Mouse (Mus musculus) megakaryocyte, adult 5-6 weeks (primary cell): ENCODE results near the gene Rufy2. TPM values are rescaled to one million over a fixed set of nuclear protein-coding genes. Genes with fewer than 3 reads are reported as not detected.

Experiments
- ATAC-seq: 2 replicates; pipeline ENCODE4 v1.8.0; 2016; ENCODE audit warnings: mild to moderate bottlenecking, inconsistent platforms; ENCODE audit not compliant: poor library complexity, severe bottlenecking
- total RNA-seq, 2 experiments: library from RNA; stranded (forward) in 1 of 2; stranded (reverse) in 1 of 2; fragments of 153-499, 151-499 nt in 1 of 2; fragments of 221-1000, 200-1000 nt in 1 of 2; gene quantifications; 2 replicates each; pipeline versions ENCODE4 v1.2.3 to v1.2.4; 2015 to 2017

Gene Rufy2
- total RNA-seq (2015) (6.6 and 7.0 TPM in 2 replicates), total RNA-seq (2017) (4.8 and 5.5 TPM in 2 replicates)

DNA sequence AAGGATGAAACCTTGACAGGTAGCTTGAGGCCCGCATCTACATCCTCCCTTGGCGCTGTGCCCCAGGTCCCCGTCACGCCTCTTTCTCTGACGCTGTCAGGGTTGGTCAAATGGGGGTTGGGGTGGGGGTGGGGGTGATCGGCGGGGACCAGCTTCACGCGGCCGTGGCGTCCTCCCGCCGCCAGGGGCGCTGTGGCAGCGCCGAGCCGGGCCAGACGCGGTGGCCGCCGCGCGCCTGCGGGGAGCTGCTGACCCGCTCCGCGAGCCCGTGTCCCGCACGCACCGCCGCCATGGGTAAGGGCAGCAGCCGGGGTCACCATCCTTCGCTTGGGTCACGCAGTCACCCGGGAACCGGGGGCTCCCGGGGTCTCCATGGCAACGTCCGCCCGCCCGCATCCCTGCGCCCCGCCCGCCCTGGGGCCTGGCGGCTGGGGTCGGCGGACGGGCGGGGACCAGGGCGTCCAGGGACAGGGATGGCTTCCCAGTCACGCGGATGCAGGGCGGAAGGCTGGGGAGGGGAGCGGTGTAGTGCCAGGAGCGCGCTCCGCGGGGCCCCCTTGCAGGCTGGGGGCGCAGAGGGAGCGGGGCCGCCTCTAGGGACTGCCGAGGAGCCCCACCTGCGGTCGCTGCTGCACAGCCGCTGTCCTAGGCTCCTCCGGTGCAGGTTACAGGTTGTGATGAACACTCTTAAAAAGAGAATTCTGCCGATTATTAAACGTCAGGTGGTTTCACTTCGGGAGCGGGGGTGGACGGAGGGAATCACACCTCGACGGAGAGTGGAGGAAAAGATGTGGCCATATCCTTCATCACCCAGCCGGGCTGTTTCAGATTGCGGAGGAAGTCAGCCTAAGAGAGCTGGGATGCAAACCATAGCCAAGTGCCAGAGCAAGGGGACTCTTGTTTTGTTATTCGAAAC is at the start of gene Rufy2:
TSS of gene Rufy2 (plus strand) at position 185 of the 916 bp plus-strand sequence.
- ATAC-seq: peak; percentile 91

DNA sequence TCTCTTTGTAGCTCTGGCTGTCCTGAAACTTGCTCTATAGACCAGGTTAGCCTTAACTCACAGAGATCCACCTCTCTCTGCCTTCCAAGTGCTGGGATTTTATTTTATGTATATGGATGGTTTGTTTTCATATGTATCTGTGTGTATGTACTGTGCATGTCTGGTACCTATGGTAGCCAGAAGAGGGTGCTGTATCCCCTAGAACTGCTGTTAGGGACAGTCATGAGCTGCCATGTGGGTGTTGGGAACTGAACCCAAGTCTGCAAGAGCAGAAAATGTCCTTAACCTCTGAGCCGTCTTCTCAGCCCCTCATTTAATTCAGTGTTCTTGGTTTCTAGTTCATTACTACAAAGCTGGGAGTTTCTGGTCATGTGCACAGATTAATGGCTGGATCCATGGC is 47.6 kb upstream of the Rufy2 start:
- ATAC-seq: no peak

GRCm38 (mm10) chr10:62944975-62945580 is 34.9 kb upstream of the Rufy2 start:
- peak; percentile 47 for ATAC-seq

- peak; percentile 33 for ATAC-seq
Measured at GRCm38 (mm10) chr10:62946738-62947471, 33.1 kb upstream of the Rufy2 start, which contains the start of gene Dna2. Dna2 (plus strand) TSS chr10:62947026.

DNA sequence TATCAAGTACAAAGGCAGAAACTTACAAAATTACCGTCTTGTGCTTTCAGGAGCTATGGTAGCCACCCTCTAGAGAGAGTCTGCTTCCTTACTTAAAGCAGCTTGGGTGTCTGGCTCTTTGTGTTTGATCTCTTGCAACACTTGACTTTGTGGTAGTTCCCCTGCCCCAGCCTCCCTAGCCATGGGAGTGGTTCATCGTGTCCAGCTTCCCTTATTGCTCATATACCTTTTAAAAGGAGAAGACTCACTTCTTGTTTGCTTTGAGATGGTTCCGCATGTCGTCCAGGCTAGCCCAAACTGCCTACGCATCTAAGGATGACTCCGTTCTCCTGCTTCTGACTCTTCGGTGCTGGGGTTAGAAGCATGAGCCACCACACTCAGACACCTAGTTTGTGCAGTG is 31.5 kb upstream of the Rufy2 start:
- ATAC-seq: peak; percentile 87

DNA sequence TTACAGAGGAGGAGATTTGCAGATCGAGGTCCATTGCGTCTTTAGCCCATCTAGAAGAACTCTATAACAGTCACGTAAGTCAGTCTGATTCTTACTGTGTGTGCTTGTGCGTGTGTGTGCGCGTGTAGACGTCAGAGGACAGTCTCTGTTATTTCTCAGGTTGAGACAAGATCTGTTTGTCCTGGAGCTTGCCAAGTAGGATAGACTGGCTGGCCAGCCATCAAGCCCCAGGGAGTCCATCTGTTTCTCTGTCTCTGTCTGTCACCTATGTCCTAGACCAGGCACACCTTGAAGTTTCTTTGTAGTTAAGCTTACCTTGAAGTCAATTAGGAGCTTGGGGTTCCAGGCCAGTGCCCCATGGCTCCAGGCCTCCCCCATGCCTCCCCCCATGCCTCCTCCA is 16.1 kb upstream of the Rufy2 start:
- ATAC-seq: no peak

DNA sequence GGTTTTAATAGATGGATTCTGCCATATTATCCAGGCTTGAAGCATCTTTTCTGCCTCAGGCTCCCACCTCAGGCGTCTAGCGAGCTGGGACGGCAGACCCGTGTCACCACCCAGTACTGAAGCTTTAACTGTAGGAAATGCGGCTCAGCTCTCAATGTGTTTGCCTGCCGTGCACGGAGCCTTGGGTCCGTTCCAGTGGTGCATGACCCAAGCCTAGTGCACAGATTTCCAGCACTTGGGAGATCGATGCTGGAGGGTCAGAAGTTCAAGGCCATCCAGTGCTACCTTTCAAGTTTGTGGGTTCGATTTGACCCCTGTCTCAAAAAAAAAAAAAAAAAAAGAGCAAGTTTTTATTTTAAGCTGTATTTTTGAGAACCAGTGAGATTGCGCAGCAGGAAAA is 14.2 kb upstream of the Rufy2 start:
- no peak for ATAC-seq

DNA sequence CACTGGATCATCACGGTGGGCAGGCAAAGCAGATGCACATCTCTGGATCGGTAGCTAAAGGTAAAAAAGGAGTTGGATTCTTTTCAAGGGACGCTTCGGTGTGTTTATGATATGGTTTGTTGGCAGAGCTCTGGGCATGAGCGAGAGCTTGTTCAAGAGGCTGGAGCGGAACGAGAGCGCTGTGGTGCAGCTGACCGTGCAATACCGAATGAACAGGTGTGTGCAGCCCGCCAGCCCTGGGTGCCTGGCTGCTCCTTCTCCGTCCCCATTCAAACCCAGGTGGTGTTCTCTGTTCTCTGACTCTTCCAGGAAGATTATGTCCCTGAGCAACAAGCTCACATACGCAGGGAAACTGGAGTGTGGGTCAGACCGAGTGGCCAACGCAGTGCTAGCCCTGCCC is 13.7 kb upstream of the Rufy2 start:
- no peak for ATAC-seq

DNA sequence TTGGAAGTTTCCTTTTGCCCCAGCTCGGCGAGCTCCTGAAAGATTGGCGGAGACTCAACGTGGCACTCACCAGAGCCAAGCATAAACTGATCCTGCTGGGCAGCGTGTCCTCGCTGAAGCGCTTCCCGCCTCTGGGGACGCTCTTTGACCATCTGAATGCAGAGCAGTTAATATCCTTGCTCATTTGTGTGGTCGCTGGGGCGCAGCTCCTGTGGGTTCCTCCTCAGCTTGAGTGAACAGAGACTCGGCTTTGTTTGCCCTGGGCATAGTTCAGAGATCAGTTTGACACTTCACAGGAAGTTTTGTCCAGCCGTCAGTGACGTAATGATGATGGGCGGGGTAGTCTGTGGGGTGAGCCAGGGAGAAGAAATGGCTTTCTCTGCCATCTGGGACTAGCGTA is 8.2 kb upstream of the Rufy2 start:
- no peak for ATAC-seq

- no peak for ATAC-seq
Measured at GRCm38 (mm10) chr10:62979667-62980038, 370 bp upstream of the Rufy2 start.

GRCm38 (mm10) chr10:62984072-62984471 is 4.0 kb downstream of the Rufy2 start:
- no peak for ATAC-seq

- ATAC-seq: no peak
Measured at GRCm38 (mm10) chr10:62984495-62984894, 4.5 kb downstream of the Rufy2 start.

- peak; percentile 49; the same call in 1 of the 2 replicates for ATAC-seq
Measured at GRCm38 (mm10) chr10:62987341-62987740, 7.3 kb downstream of the Rufy2 start.

DNA sequence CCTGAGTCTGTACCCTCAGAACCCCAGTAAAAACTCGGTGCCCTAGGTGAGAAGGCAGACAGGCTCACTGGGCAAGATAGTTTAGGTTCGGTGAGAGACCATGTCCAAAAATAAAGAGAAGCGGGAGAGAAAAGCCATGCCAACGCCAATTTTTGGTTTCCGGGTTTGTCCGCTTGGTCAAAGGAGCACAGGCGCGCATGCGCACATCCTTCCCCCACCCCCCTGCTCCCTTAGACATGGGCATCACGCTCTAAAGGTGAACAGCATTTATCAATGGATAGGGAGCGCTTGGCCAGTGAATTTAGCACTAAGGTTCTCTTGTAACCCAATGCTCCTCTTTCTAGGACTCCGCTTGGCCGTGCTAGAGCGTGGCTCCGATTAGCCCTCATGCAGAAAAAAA is 10.6 kb downstream of the Rufy2 start:
- no peak for ATAC-seq

DNA sequence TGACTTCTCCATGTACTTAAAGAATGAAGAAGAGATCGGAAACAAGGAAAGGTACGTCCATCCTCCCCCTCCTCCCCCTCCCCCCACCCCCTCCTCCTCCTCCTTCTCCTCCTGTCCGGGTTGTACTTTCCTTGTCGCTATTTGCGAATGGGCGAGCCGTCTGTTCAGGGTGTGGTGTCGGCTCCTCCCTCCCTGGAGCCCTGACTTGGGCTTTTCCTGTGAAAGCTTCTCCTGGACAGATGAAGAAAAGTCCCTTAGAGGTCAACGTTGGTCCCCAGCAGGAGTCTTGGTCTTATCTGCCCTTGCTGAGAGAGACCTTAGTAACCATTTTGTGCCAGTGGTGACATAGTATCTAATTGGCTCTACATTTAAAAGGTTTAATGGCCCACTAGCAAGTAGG is 14.0 kb downstream of the Rufy2 start:
- ATAC-seq: no peak

GRCm38 (mm10) chr10:63000584-63000983 is 20.6 kb downstream of the Rufy2 start:
- no peak for ATAC-seq

GRCm38 (mm10) chr10:63003252-63003651 is 23.2 kb downstream of the Rufy2 start:
- ATAC-seq: no peak

DNA sequence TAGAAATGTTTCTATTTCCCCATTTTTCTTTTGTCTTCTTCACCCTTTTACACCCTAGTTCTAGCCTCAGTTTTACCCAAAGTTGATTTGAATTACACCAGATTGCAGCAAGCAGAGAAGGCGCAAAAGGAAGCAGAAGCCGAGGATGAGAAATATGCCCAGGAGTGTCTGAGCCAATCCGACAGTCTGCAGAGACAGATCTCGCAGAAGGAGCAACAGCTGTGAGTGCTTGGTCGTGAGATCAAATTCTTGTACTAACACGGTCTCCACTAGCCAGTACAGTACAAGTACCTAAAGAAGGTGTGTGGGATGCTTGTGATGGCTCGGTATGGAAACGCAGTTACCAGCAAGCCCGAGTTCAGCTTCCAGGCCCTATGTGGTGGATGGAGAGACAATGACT is 24.5 kb downstream of the Rufy2 start:
- no peak for ATAC-seq

GRCm38 (mm10) chr10:63008193-63008592 is 28.2 kb downstream of the Rufy2 start:
- no peak for ATAC-seq

GRCm38 (mm10) chr10:63010268-63010667 is 30.2 kb downstream of the Rufy2 start:
- no peak for ATAC-seq

DNA sequence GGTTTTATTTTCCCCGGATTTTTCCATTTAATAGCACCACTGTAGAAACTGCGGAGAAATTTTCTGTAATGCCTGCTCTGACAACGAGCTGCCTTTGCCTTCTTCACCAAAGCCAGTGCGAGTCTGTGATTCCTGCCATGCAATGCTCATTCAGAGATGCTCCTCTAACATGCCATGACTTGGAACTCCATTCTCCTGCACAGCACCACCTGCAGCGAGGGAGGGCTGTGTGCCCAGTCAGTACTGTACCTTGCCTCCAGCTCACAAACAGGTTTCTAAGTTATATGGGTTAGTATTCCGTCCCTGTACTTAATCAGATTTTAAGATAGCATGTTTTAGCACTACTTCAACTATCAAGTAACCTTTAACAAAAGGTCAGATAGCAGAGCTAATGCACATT is 31.5 kb downstream of the Rufy2 start:
- no peak for ATAC-seq
